Mouse (Mus musculus) limb, embryonic 14.5 days (tissue): ENCODE data around the gene Crybg3. TPM values are rescaled to one million over a fixed set of nuclear protein-coding genes. Genes with fewer than 3 reads are reported as not detected.

Experiments used
- ATAC-seq: fragments of 200-750 bp; cut with Nextera tagmentation; 2 replicates; pipeline ENCODE4 v1.8.0; 2017; ENCODE audit warnings: low read depth, moderate number of reproducible peaks, moderate TSS enrichment; ENCODE audit not compliant: low FRiP score
- DNase-seq: peaks from one replicate; pipeline ENCODE4 v3.0.0-alpha.2; 2015; ENCODE audit warnings: low spot score
- H3K27ac ChIP-seq: fragments of 300-500 bp; sonication (generic); replicated peaks from 2 replicates; pipeline ENCODE4 v1.5.1; 2014; ENCODE audit warnings: low read depth, mild to moderate bottlenecking, low read length, moderate library complexity, mixed read lengths
- H3K27me3 ChIP-seq: fragments of 300-500 bp; sonication (generic); 2 replicates; pipeline ENCODE4 v1.6.1; 2014; ENCODE audit warnings: low read length, mixed read lengths; ENCODE audit not compliant: control insufficient read depth, insufficient read depth
- H3K36me3 ChIP-seq: fragments of 300-500 bp; sonication (generic); 2 replicates; pipeline ENCODE4 v1.6.1; 2014; ENCODE audit warnings: mild to moderate bottlenecking, low read length, moderate library complexity, mixed read lengths; ENCODE audit not compliant: control insufficient read depth, insufficient read depth
- H3K4me1 ChIP-seq: fragments of 300-500 bp; sonication (generic); 2 replicates; pipeline ENCODE4 v1.6.1; 2014; ENCODE audit warnings: antibody characterized with exemption, low read length, mixed read lengths; ENCODE audit not compliant: control insufficient read depth, insufficient read depth
- H3K4me2 ChIP-seq: fragments of 300-500 bp; sonication (generic); replicated peaks from 2 replicates; pipeline ENCODE4 v1.6.1; 2014; ENCODE audit warnings: low read depth, mild to moderate bottlenecking, low read length, moderate library complexity; ENCODE audit not compliant: severe bottlenecking
- H3K4me3 ChIP-seq: fragments of 300-500 bp; sonication (generic); replicated peaks from 2 replicates; pipeline ENCODE4 v1.5.1; 2014; ENCODE audit warnings: low read length
- H3K9ac ChIP-seq: fragments of 300-500 bp; sonication (generic); 2 replicates; pipeline ENCODE4 v1.6.1; 2014; ENCODE audit warnings: mild to moderate bottlenecking, low read depth, low read length, moderate library complexity; ENCODE audit not compliant: severe bottlenecking
- H3K9me3 ChIP-seq: fragments of 300-500 bp; sonication (generic); 2 replicates; pipeline ENCODE4 v1.6.1; 2016; ENCODE audit warnings: low read length; ENCODE audit not compliant: control insufficient read depth
- POLR2A ChIP-seq: fragments of 200-500 bp; IDR thresholded peaks from 2 replicates; pipeline ENCODE4 v1.8.0; 2012; ENCODE audit warnings: inconsistent platforms, mild to moderate bottlenecking, moderate library complexity, borderline replicate concordance; ENCODE audit not compliant: insufficient read depth, insufficient read length; ENCODE audit errors: extremely low read depth
- WGBS: fragments of 180-500 bp; shearing (Covaris S2); extraction: QIAGEN DNeasy Blood & Tissue Kit; methylation state at CpG from one replicate; pipeline ENCODE4 v1.1.7; 2014; 5-methylcytosine and 5-hydroxymethylcytosine counted together
- polyA plus RNA-seq, 2 experiments: library from polyadenylated mRNA; depleted of rRNA in 1 of 2; stranded (reverse) in 1 of 2; unstranded in 1 of 2; fragments of >200 nt; fragmentation: Nextera tagmentation in 1 of 2; extraction: Ambion mirVana in 1 of 2; gene quantifications; 2 replicates each; pipeline versions ENCODE4 v1.2.1 to v1.2.3; 2012 to 2014

The Crybg3 gene
- polyA plus RNA-seq, 2 experiments = 16.6 to 19.3 TPM

DNA sequence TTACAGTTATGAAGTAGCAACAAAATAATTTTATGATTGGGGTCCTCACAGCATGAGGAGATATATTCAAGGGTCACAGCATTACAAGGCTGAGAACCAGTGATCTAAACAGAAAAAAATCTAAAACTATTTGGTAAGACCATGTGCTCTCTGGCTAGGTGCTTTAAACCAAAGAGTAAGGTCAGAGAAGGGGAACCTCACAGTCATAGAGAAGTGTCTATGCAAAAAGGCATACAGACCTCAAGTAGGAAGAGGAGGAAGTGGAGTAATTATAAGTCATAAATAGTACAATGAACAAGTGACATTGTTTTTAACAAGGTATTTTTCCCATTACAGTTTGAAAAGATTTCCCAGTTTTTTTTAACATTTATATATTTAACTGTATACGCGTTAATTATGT lies 20.8 kb upstream of the Crybg3 start:
- ATAC-seq (no peak), DNase-seq (no peak)
- no peak for TF ChIP-seq POLR2A
- no peak overlapping the region for H3K4me3 ChIP-seq
- no peak overlapping the region for H3K9ac ChIP-seq
- no peak overlapping the region for H3K4me2 ChIP-seq
- no peaks in the 10 kb centered on the region for H3K27me3 ChIP-seq
- no peaks in the 10 kb centered on the region for H3K36me3 ChIP-seq
- H3K27ac ChIP-seq = no peak overlapping the region
- no peaks in the 10 kb centered on the region for H3K4me1 ChIP-seq
- 94% methylated on average over 2 of the region's 2 CpGs for WGBS
- no peaks in the 10 kb centered on the region for H3K9me3 ChIP-seq

DNA sequence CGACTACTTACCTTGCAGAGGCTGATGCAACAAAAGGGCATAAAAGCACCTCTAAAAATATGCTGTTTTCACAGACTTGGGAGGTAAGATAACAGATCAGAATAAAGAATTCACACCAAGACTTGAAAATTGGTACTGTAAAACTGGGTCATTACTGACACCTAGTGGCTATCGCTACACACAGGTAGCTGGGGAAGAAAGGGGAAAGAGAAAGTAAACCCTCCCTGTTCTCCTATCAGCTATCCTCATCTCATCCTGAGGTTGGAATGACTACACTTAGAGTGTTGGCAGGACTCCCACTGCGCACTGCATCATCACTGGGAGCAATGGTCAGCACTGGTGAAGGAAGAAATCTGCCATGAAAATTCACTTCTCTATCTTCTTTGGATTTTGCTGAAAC lies 16.4 kb upstream of the Crybg3 start:
- H3K4me3 ChIP-seq = no peak overlapping the region
- H3K9ac ChIP-seq = no peak overlapping the region
- TF ChIP-seq POLR2A = no peak
- H3K4me1 ChIP-seq = no peaks in the 10 kb centered on the region
- no peaks in the 10 kb centered on the region for H3K9me3 ChIP-seq
- H3K27me3 ChIP-seq = no peaks in the 10 kb centered on the region
- ATAC-seq = no peak
- peak; percentile 40 for DNase-seq
- H3K27ac ChIP-seq = no peak overlapping the region
- WGBS = 32% methylated on average over 3 of the region's 3 CpGs
- H3K4me2 ChIP-seq = no peak overlapping the region
- no peaks in the 10 kb centered on the region for H3K36me3 ChIP-seq

DNA sequence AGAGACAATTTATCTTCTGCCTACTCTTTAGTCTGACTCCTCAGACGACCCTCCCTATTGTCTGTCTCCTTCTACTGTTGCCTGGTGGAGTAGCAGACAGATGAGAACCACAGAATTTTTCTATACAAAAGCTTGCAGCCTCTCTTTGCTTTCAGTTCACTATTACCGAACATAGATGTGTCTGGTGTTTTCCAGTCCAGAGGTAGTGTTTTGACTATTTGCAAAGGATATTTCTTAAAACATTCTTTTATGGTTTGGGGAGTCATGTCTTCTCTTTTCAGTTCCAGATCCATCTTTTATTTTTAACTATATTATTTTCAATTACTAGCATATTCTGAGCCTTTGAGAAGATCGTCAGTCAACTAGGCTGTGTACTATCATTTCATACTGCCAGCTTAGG lies 14.9 kb upstream of the Crybg3 start:
- Histone ChIP-seq H3K27me3 (no peaks in the 10 kb centered on the region), H3K27ac (no peak overlapping the region), H3K4me3 (no peak overlapping the region), H3K36me3 (no peaks in the 10 kb centered on the region), H3K9me3 (no peaks in the 10 kb centered on the region), H3K4me1 (no peaks in the 10 kb centered on the region), H3K9ac (no peak overlapping the region), H3K4me2 (no peak overlapping the region)
- 80% methylated on average over 3 of the region's 3 CpGs for WGBS
- no peak for TF ChIP-seq POLR2A
- DNase-seq (no peak), ATAC-seq (no peak)

DNA sequence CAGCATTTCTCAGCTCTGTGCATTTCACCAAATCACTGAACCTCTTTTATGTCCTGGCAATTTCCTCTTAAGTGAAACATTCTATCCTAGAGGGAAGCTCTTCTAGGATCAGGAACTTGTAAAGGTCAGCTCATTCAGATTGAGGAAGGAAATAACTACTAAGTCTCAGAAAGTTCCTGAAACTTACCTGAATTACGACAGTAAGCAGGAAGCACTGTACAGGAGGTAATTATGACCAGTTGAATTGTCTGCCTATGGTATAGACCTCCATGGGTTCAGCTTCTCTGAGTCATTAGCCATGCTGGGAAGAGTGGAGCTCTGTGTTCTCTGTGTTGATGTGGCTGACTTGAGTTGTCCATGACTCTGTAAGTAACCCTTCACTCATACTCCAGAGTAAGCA lies 10.0 kb upstream of the Crybg3 start:
- 67% methylated on average over 1 of the region's 1 CpGs for WGBS
- Histone ChIP-seq H3K36me3 (no peaks in the 10 kb centered on the region), H3K27me3 (no peaks in the 10 kb centered on the region), H3K4me1 (no peaks in the 10 kb centered on the region), H3K4me2 (no peak overlapping the region), H3K4me3 (no peak overlapping the region), H3K27ac (no peak overlapping the region), H3K9me3 (no peaks in the 10 kb centered on the region), H3K9ac (no peak overlapping the region)
- ATAC-seq (no peak), DNase-seq (no peak)
- TF ChIP-seq POLR2A = no peak

- DNase-seq (no peak), ATAC-seq (no peak)
- no peaks in the 10 kb centered on the region for H3K27me3 ChIP-seq
- H3K4me2 ChIP-seq = no peak overlapping the region
- no peak overlapping the region for H3K27ac ChIP-seq
- no peak overlapping the region for H3K9ac ChIP-seq
- TF ChIP-seq POLR2A = no peak
- H3K4me1 ChIP-seq = 0 out of 2 replicates have a peak, but pooled peaks cover 3% of the 10 kb centered on the region
- no peaks in the 10 kb centered on the region for H3K9me3 ChIP-seq
- H3K4me3 ChIP-seq = no peak overlapping the region
- no peaks in the 10 kb centered on the region for H3K36me3 ChIP-seq
- WGBS = 51% methylated on average over 15 of the region's 15 CpGs
Measured at GRCm38 (mm10) chr16:59604078-59604781, 3.5 kb upstream of the Crybg3 start.
